Mouse (Mus musculus): ENCODE data around the gene P3h1. TPM values are rescaled to one million over a fixed set of nuclear protein-coding genes. Genes with fewer than 3 reads are reported as not detected.

P3h1 gene
- 15.2 and 19.0 TPM in 2 replicates for polyA plus RNA-seq (2012)

DNA sequence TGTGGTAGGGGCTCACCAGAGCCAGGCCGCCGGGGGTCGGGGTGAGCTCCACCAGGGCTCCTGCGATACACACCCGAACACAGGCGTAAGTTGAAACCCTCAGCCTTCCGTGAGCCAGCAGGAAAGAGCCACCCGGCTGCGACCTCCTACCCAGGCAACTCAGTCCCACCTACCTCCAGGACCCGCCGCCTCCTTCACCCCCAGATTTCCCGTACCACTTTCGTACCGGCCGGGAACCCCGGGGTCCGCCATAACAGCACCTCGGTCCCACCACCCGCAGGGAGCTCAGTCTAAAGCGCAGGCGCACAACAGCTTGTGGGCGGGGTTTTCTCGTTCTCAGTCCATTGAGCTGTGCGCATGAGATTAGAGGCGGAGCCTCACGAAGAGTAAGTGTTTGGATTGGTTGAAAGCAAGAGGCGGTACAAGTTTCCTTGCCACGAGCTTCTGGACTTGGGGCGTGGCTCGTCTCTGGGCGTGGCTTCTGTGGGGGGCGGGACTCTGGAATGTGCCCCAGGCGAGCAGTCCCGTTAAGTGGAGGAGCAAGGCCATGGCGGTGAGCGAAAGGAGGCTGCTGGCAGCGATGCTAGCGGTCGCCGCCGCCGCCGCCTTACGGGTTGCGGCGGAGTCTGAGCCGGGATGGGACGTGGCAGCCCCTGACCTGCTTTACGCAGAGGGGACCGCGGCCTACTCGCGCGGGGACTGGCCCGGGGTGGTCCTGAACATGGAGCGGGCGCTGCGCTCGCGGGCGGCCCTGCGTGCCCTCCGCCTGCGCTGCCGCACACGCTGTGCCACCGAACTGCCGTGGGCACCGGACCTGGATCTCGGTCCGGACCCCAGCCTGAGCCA lies at the start of gene P3h1, which contains the start of gene AU022252:
Gene P3h1, plus strand, starts transcription at position 506 of the 846 bp plus-strand sequence.
Gene AU022252, minus strand, starts transcription at position 303 of the 846 bp plus-strand sequence.

DNA sequence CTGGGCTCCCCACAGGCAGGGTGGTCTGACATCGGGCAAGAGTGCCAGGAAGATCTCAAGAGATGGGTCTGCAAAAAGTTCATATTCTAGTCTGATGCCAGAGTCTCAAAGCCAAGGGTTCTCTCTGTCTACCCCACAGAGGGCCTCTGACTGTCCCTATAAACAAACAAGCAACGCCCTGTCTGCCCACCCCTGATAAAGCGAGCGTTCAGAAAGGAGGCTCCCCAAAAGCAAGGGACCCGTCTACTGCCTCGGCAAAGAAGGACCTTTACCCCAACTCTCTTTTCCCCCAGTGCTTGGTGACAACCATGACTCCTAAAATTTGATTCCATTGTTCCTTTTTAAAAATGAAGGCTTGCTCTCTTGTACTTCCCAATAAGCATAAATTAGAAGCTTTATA lies 42.9 kb upstream of the P3h1 start, which contains the start of gene Ermap:
Gene Ermap, minus strand, starts transcription at position 148 of the 400 bp plus-strand sequence.

DNA sequence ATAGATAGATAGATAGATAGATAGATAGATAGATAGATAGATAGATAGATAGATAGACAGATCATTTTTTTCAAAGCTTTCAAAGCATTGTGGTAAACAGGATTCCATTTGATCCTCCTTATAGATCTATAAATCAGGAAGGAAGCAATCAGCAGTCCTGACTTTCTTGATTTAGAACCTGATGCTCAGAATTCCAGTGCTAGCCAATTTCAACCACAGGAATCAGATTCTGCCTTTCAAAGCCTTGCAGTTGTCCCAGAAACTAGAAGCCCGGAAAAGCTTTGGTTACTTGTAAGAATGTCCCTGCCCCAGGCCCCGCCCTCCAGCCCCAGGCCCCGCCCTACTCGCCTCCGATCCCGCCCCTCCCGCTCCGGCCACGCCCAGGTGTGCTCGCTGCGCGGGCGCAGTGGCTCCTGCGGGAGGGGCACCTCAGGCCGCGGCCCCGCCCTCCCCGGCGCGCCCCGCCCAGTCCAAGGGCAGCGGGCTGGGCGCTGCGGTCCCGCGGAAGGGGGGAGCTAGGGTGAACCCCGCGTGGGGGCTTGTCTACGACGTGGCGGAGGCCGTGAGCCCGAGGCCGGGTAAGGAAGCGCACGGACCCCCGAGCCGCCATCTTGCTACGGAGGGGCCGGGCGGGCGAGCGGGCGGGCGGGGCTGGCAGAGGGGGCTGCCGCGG lies 37.7 kb upstream of the P3h1 start, which contains the start of gene Svbp:
Gene Svbp, plus strand, starts transcription at position 398 of the 673 bp plus-strand sequence.

DNA sequence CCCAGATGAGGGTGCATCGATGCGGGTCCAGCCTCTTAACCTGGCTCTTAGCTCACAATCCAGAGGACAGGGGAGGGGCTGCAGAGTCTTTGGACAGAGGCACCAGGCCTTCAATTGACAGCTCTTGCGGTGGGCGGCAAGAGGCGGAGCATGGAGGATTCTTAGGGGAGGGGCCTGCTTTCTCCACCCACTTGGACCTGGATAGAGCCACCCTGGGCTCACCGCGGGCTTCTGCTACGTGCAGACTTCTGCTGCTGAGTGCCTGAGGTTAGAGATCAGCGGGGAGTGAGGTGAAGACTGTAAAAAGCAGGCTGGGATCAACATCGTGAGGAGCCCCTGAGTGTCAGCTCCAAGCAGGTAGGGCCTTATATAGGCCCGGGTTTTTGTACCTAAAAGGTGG lies 14.5 kb upstream of the P3h1 start, which contains the start of gene Tmem269:
Gene Tmem269, minus strand, starts transcription at position 49 of the 400 bp plus-strand sequence.

DNA sequence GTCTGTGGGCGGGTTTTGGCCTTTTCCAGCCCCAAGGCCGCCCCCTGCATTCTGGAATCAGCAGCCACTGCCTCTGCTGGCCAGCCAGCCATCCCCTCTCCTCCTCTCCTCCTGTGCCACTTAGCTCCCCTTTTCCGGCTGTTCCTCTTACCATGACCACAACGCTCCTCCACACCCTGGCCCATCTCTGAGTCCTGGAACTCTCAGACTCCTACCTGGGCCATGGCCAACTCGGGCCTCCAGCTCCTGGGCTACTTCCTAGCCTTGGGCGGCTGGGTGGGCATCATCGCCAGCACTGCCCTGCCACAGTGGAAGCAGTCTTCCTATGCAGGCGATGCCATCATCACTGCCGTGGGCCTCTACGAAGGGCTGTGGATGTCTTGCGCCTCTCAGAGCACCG lies 22.6 kb downstream of the P3h1 start, which contains the start of gene Cldn19:
Gene Cldn19, plus strand, starts transcription at position 64 of the 400 bp plus-strand sequence.

DNA sequence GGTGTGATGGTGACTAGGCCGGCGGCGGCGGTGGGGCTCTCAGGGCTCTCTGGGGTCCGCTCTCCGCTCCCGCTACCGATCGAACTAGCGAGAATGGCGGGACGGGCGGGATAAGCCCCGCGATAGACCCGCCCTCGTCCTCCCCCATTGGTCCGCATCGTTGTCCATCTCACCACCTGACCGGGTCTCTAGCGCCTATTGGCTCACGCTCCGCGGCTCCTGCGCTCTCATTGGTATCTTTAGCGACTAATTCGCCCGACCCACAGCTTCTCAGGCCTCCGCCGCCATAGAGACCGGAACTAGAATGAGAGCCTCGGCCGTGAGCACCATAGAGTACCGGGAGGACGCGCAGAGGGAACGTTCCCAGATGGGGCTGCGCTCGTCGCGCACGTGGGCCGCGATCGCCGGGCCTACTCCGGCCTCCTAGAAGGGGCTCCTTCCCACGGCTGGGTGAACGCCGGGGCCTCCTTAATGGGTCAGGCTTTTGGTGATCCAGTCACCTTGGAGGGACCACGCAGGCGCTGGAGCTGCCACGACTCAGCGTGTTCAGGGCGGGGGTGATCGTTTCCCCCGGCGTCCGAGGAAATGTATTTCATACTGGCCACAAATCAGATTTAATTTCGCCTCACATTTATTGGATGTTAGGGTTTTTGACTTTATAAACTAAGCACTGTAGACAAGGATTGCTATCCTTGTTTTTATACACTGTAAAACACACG lies 61.9 kb downstream of the P3h1 start, which contains the start of gene Ybx1:
Gene Ybx1, minus strand, starts transcription at position 190 of the 719 bp plus-strand sequence.

Other genes starting within 250 kb of the P3h1 start
- gene Slc2a1, start 124.2 kb upstream of the P3h1 start, polyA plus RNA-seq (2012), result 24.4 and 31.9 TPM in 2 replicates
- 5.0 and 5.8 TPM in 2 replicates for gene Zfp691, start 58.7 kb upstream of the P3h1 start, polyA plus RNA-seq (2012)
- 16.4 and 22.6 TPM in 2 replicates for gene Ermap, start 42.9 kb upstream of the P3h1 start, polyA plus RNA-seq (2012)
- 112 and 123 TPM in 2 replicates for gene Svbp, start 37.6 kb upstream of the P3h1 start, polyA plus RNA-seq (2012)
- gene Tmem269, start 14.7 kb upstream of the P3h1 start, polyA plus RNA-seq (2012), result not detected in 2 replicates
- gene AU022252, start 203 bp upstream of the P3h1 start, polyA plus RNA-seq (2012), result 5.1 and 9.7 TPM in 2 replicates
- not detected in 2 replicates for gene Cldn19, start 22.5 kb downstream of the P3h1 start, polyA plus RNA-seq (2012)
- gene Ybx1, start 61.7 kb downstream of the P3h1 start, polyA plus RNA-seq (2012), result 2,148 and 2,363 TPM in 2 replicates
- gene Ppih, start 87.6 kb downstream of the P3h1 start, polyA plus RNA-seq (2012), result 2.2 and 2.7 TPM in 2 replicates
- gene Ccdc30, start 182.6 kb downstream of the P3h1 start, polyA plus RNA-seq (2012), result 0.10 and 0.79 TPM in 2 replicates
- gene Ppcs, start 189.5 kb downstream of the P3h1 start, polyA plus RNA-seq (2012), result 4.2 and 6.6 TPM in 2 replicates
- gene Zmynd12, start 189.9 kb downstream of the P3h1 start, polyA plus RNA-seq (2012), result 0.03 and 0.09 TPM in 2 replicates